Mouse (Mus musculus) forebrain, postnatal 0 days (tissue): Measurements from ENCODE around the gene Zdhhc11. TPM values are rescaled to one million over a fixed set of nuclear protein-coding genes. Genes with fewer than 3 reads are reported as not detected.

Experiments used
- ATAC-seq: fragments of 200-750 bp; cut with Nextera tagmentation; 2 replicates; pipeline ENCODE4 v1.8.0; 2017; ENCODE audit warnings: mild to moderate bottlenecking, moderate library complexity
- DNase-seq: peaks from one replicate; pipeline ENCODE4 v3.0.0-alpha.2; 2015
- H3K27ac ChIP-seq: fragments of 300-500 bp; sonication (generic); 2 replicates; pipeline ENCODE4 v1.5.1; 2014; ENCODE audit warnings: low read depth, mild to moderate bottlenecking, antibody characterized with exemption, low read length, moderate library complexity, mixed read lengths
- H3K27me3 ChIP-seq: fragments of 300-500 bp; sonication (generic); 2 replicates; pipeline ENCODE4 v1.6.1; 2014; ENCODE audit warnings: mild to moderate bottlenecking, low read length, mixed read lengths; ENCODE audit not compliant: insufficient read depth
- H3K36me3 ChIP-seq: fragments of 300-500 bp; sonication (generic); 2 replicates; pipeline ENCODE4 v1.6.1; 2014; ENCODE audit warnings: mild to moderate bottlenecking, moderate library complexity; ENCODE audit not compliant: insufficient read depth
- H3K4me1 ChIP-seq: fragments of 300-500 bp; sonication (generic); 2 replicates; pipeline ENCODE4 v1.6.1; 2014; ENCODE audit warnings: antibody characterized with exemption; ENCODE audit not compliant: insufficient read depth
- H3K4me2 ChIP-seq: fragments of 300-500 bp; sonication (generic); 2 replicates; pipeline ENCODE4 v1.6.1; 2014; ENCODE audit warnings: low read depth, mild to moderate bottlenecking, moderate library complexity
- H3K4me3 ChIP-seq: fragments of 300-500 bp; sonication (generic); 2 replicates; pipeline ENCODE4 v1.5.1; 2014; ENCODE audit warnings: low read depth, low read length, mixed read lengths
- H3K9ac ChIP-seq: fragments of 300-500 bp; sonication (generic); 2 replicates; pipeline ENCODE4 v1.6.1; 2014; ENCODE audit warnings: mild to moderate bottlenecking
- H3K9me3 ChIP-seq: fragments of 300-500 bp; sonication (generic); 2 replicates; pipeline ENCODE4 v1.6.1; 2016; ENCODE audit warnings: low read length
- CTCF ChIP-seq: sonication (generic); IDR thresholded peaks from 2 replicates; pipeline ENCODE4 v1.5.1; 2016; ENCODE audit warnings: antibody characterized with exemption, control low read depth, low read depth
- whole genome bisulfite sequencing: fragments of 180-500 bp; shearing (Covaris S2); extraction: QIAGEN DNeasy Blood & Tissue Kit; methylation state at CpG from one replicate; pipeline ENCODE4 v1.1.7; 2014; 5-methylcytosine and 5-hydroxymethylcytosine counted together
- microRNA-seq, 2 experiments: library from miRNA; unstranded; fragments of <30 nt; microRNA quantifications; one replicate each; pipeline ENCODE4; 2016
- polyA plus RNA-seq: library from polyadenylated mRNA; unstranded; fragments of >200 nt; fragmentation: Nextera tagmentation; extraction: Ambion mirVana; gene quantifications from 2 replicates; pipeline ENCODE4 v1.2.1, GENCODE M21; 2015
- total RNA-seq: library from RNA; depleted of rRNA; stranded (reverse); fragments of >200 nt; gene quantifications from 2 replicates; pipeline ENCODE4 v1.2.3, GENCODE M21; 2014; rRNA removed

Gene Zdhhc11
- total and polyA plus RNA-seq, 2 experiments from 2014 or later: not detected

DNA sequence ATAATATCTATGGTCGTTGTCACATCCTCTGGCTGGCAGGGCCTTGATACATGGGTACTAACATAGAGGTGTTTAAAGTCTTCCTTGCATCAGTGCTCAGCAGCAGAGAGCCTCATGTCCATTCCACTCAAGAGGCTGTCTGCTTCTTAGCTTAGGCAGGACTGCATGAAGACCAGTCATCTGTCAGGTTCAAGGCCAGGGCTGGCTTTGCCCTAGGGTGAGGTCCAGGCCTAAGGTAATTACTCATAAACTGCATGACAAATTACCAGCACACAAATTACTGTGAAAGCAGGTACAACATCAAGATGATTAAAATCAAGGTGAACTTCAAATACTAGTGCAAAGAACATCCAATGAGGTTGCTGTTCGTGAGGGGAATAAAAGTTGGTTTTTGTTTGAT is 72.1 kb downstream of the Zdhhc11 start:
- no peaks in the 10 kb centered on the region for H3K9me3 ChIP-seq
- H3K27ac ChIP-seq: no peak overlapping the region
- no peaks in the 10 kb centered on the region for H3K27me3 ChIP-seq
- no peaks in the 10 kb centered on the region for H3K4me1 ChIP-seq
- H3K9ac ChIP-seq: no peak overlapping the region
- DNase-seq: no peak
- no peak for TF ChIP-seq CTCF
- no peak overlapping the region for H3K4me2 ChIP-seq
- no peak for ATAC-seq
- peaks cover 32% of the 10 kb centered on the region for H3K36me3 ChIP-seq
- 90% methylated on average over 2 of the region's 2 CpGs for WGBS
- H3K4me3 ChIP-seq: no peak overlapping the region

DNA sequence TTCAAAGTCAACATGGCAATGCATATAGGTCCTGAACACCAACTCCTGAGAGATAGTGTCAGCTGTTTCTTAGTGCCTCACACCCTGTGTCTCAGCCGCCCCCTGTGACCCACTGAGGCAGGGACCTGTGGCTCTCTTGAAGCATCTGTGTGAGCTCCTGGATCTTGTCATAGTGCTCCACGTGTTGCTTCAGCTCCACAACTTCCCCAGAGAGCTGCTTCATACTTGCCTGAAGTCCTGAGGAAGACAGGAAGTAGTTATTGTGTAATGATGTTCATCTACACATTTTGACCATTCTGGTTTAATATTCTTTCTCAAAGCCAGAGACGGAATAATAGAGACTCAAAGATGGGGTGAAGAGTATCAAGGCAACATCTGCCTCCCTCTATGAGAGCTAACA is 76.3 kb downstream of the Zdhhc11 start:
- Histone ChIP-seq H3K4me3 (no peak overlapping the region), H3K36me3 (peaks cover 7% of the 10 kb centered on the region; the same call in 1 of the 2 replicates), H3K4me1 (no peaks in the 10 kb centered on the region), H3K27ac (no peak overlapping the region), H3K27me3 (no peaks in the 10 kb centered on the region), H3K4me2 (no peak overlapping the region), H3K9me3 (no peaks in the 10 kb centered on the region), H3K9ac (no peak overlapping the region)
- DNase-seq (no peak), ATAC-seq (no peak)
- WGBS: 89% methylated on average over 3 of the region's 3 CpGs
- TF ChIP-seq CTCF: no peak

Small RNA genes lying within 50 kb of the gene (microRNA-seq; reads per million reads assigned to microRNA genes)
- gene Gm25197: 0 reads per million in 2 experiments

Other genes with a start within 250 kb of the Zdhhc11 start
- 4.5 and 14.8 TPM in 2 replicates for gene Slc12a7, start 230.8 kb upstream of the Zdhhc11 start, total RNA-seq
- 3.7 and 4.9 TPM in 2 replicates for gene Slc12a7, start 230.8 kb upstream of the Zdhhc11 start, polyA plus RNA-seq
- 27.8 and 35.3 TPM in 2 replicates for gene Nkd2, start 116.2 kb upstream of the Zdhhc11 start, total RNA-seq
- 15.2 TPM in 2 replicates for gene Nkd2, start 116.2 kb upstream of the Zdhhc11 start, polyA plus RNA-seq
- 3.8 and 4.3 TPM in 2 replicates for gene Trip13, start 26.1 kb upstream of the Zdhhc11 start, total RNA-seq
- gene Trip13, start 26.1 kb upstream of the Zdhhc11 start, polyA plus RNA-seq: 9.6 and 10.6 TPM in 2 replicates
- 93.6 and 111 TPM in 2 replicates for gene Brd9, start 26.0 kb upstream of the Zdhhc11 start, total RNA-seq
- 68.1 and 75.0 TPM in 2 replicates for gene Brd9, start 26.0 kb upstream of the Zdhhc11 start, polyA plus RNA-seq
- 28.9 and 33.4 TPM in 2 replicates for gene Tppp, start 45.6 kb downstream of the Zdhhc11 start, total RNA-seq
- gene Tppp, start 45.6 kb downstream of the Zdhhc11 start, polyA plus RNA-seq: 6.2 and 8.2 TPM in 2 replicates
- gene Cep72, start 98.4 kb downstream of the Zdhhc11 start, total RNA-seq: 6.7 and 7.1 TPM in 2 replicates
- gene Cep72, start 98.4 kb downstream of the Zdhhc11 start, polyA plus RNA-seq: 6.0 and 8.8 TPM in 2 replicates
- gene Slc9a3, start 157.6 kb downstream of the Zdhhc11 start, total RNA-seq: 0.15 and 0.29 TPM in 2 replicates
- 0.28 and 0.40 TPM in 2 replicates for gene Slc9a3, start 157.6 kb downstream of the Zdhhc11 start, polyA plus RNA-seq
- gene Exoc3, start 244.9 kb downstream of the Zdhhc11 start, total RNA-seq: 87.0 and 88.5 TPM in 2 replicates
- gene Exoc3, start 244.9 kb downstream of the Zdhhc11 start, polyA plus RNA-seq: 88.1 and 98.5 TPM in 2 replicates